Mouse (Mus musculus) spleen, embryonic (tissue): ENCODE measurements at regions not wholly inside any gene's neighbourhood (a gene's known extent, or its start where the extent isn't known, plus 50 kb on each side); places are given as distances from the start of the nearest gene placed in this dataset.

ENCODE experiments used
- CTCF ChIA-PET: fragments of 350-600 bp; sonication (Branson Sonifier 250); formaldehyde crosslinking; loops from one replicate; lab custom pipeline; 2022; lab: Charles Lee

- CTCF ChIA-PET: no interaction called here
Measured at GRCm38 (mm10) chr11:17461701-17462100, 204.3 kb downstream of the C1d start.

GRCm38 (mm10) chr11:17464875-17465274 is 207.5 kb downstream of the C1d start:
- CTCF ChIA-PET: no interaction called here

- CTCF ChIA-PET: no interaction called here
Measured at GRCm38 (mm10) chr11:17468431-17469165, 211.2 kb downstream of the C1d start.

GRCm38 (mm10) chr11:17481436-17481996 is 224.1 kb downstream of the C1d start:
- CTCF ChIA-PET: no interaction called here

GRCm38 (mm10) chr11:17483849-17484441 is 226.6 kb downstream of the C1d start:
- CTCF ChIA-PET: no interaction called here

- CTCF ChIA-PET: no interaction called here
Measured at GRCm38 (mm10) chr11:17501120-17502043, 244.0 kb downstream of the C1d start.

GRCm38 (mm10) chr11:17502052-17502451 is 244.7 kb downstream of the C1d start:
- CTCF ChIA-PET: no interaction called here

- CTCF ChIA-PET: interaction anchor here (0.6 kb wide), 1 partner anchor 27 kb away, joined by 4 read pairs; no protein-coding TSS in a partner anchor
Measured at GRCm38 (mm10) chr11:17522220-17522919, 265.0 kb downstream of the C1d start.

GRCm38 (mm10) chr11:17523329-17523728 is 265.9 kb downstream of the C1d start:
- CTCF ChIA-PET: no interaction called here

- CTCF ChIA-PET: no interaction called here
Measured at GRCm38 (mm10) chr11:17524985-17525775, 267.8 kb downstream of the C1d start.

- CTCF ChIA-PET: no interaction called here
Measured at GRCm38 (mm10) chr11:17526476-17526875, 269.1 kb downstream of the C1d start.

- CTCF ChIA-PET: no interaction called here
Measured at GRCm38 (mm10) chr11:17528609-17529008, 271.2 kb downstream of the C1d start.

- CTCF ChIA-PET: no interaction called here
Measured at GRCm38 (mm10) chr11:17533706-17534105, 276.3 kb downstream of the C1d start.

GRCm38 (mm10) chr11:17546286-17546685 is 288.9 kb downstream of the C1d start:
- CTCF ChIA-PET: no interaction called here

GRCm38 (mm10) chr11:17549148-17549547 is 291.8 kb downstream of the C1d start:
- CTCF ChIA-PET: interaction anchor here (0.6 kb wide), 1 partner anchor 27 kb away, joined by 4 read pairs; no protein-coding TSS in a partner anchor

- CTCF ChIA-PET: no interaction called here
Measured at GRCm38 (mm10) chr11:17555276-17555675, 297.9 kb downstream of the C1d start.

- CTCF ChIA-PET: no interaction called here
Measured at GRCm38 (mm10) chr11:17591780-17592487, 334.6 kb downstream of the C1d start.

GRCm38 (mm10) chr11:17603726-17604493 is 346.5 kb downstream of the C1d start:
- CTCF ChIA-PET: no interaction called here
